Comparison of ENCODE assay signal across 9 mouse cellular contexts in the genomic region with DNA sequence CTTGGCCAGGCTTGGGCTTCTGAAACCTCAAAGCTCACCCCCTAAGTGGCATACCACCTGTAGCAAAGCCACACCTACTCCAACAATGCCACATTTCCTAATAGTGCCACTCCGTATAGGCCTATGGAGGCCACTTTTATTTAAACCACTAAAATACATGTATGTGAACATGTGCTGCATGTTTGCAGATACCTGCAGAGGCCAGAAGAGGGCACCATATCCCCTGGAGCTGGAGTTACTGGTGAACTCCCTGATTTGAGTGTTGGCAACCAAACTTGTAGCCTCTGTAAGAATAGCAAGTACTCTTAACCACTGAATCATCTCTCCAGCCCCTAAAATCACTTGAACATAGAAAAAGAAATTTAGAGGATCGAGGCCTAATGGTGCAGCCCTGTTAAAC. TPM values are rescaled to one million over a fixed set of nuclear protein-coding genes. Genes with fewer than 3 reads are reported as not detected.
DNase-seq lines count a peak whose midpoint lies in the region; ATAC-seq and TF ChIP-seq lines count a peak whose summit lies in the region.
"Had no signal": no experiment of that assay in that cellular context is flagged by ENCODE, and none has a peak within 500 bp of the region (broad histone marks: within the 10 kb centered on the region; RNA-seq: fewer than 3 reads in every experiment).

No protein-coding gene starts in this region.

- DNase-seq in layer of hippocampus, adult 11-12 months (ENCODE audit: low spot score) = peak; percentile 21
- DNase-seq in layer of hippocampus, postnatal 25 days (ENCODE audit: extremely low spot score in 1 of 2, low spot score in 1 of 2) = no peak
- DNase-seq in G1E (ENCODE audit: low spot score) = no peak
- peak; percentile 60 to 67 for DNase-seq in adrenal gland, postnatal 36 days
- DNase-seq in lung, adult 2 months = no peak
- DNase-seq in stomach, postnatal 0 days (ENCODE audit: low spot score) = peak; percentile 46

- peaks cover 99% of the 10 kb centered on the region for H3K36me3 ChIP-seq in G1E (replicated peaks)
- H3K36me3 ChIP-seq in heart, embryonic 12.5 days = peaks cover 87% of the 10 kb centered on the region
- peaks cover 33% of the 10 kb centered on the region for H3K36me3 ChIP-seq in stomach, postnatal 0 days (ENCODE audit: control insufficient read depth, insufficient read depth, low read length)

- no peak overlapping the region for H3K9ac ChIP-seq in heart, embryonic 12.5 days
- no peak overlapping the region for H3K9ac ChIP-seq in stomach, postnatal 0 days (ENCODE audit: low read length)
- H3K9ac ChIP-seq: heart, embryonic 15.5 days had no signal

- peak; percentile 44; the same call in 1 of the 2 replicates for TF ChIP-seq CTCF in G1E (IDR thresholded peaks at IDR 0.05; ENCODE audit: low read depth, low read length)
- TF ChIP-seq CTCF in lung, adult 2 months (IDR thresholded peaks at IDR 0.05; ENCODE audit: insufficient read depth, low read length) = peak; percentile 59
- TF ChIP-seq CTCF in stomach, postnatal 0 days (IDR thresholded peaks at IDR 0.05; ENCODE audit: low read depth) = peak; percentile 80

- H3K27ac ChIP-seq in heart, embryonic 12.5 days (ENCODE audit: poor library complexity, severe bottlenecking) = no peak overlapping the region
- H3K27ac ChIP-seq in stomach, postnatal 0 days (replicated peaks) = no peak overlapping the region
- H3K27ac ChIP-seq: heart, embryonic 15.5 days had no signal

- no peak overlapping the region for H3K4me2 ChIP-seq in heart, embryonic 12.5 days
- no peak overlapping the region for H3K4me2 ChIP-seq in stomach, postnatal 0 days (replicated peaks; ENCODE audit: low read depth)
- H3K4me2 ChIP-seq: heart, embryonic 15.5 days had no signal

- no peak for TF ChIP-seq EP300 in stomach, postnatal 0 days (optimal IDR thresholded peaks at IDR 0.05)

- TF ChIP-seq POLR2A in lung, adult 2 months (IDR thresholded peaks at IDR 0.05; ENCODE audit: borderline replicate concordance, extremely low read depth, low read depth, low read length) = no peak

- H3K4me1 ChIP-seq in G1E (ENCODE audit: insufficient read depth, low read depth, low read length) = no peaks in the 10 kb centered on the region
- no peaks in the 10 kb centered on the region for H3K4me1 ChIP-seq in heart, embryonic 12.5 days (replicated peaks)
- no peaks in the 10 kb centered on the region for H3K4me1 ChIP-seq in lung, adult 2 months (ENCODE audit: control insufficient read depth, insufficient read depth, low read length)
- no peaks in the 10 kb centered on the region for H3K4me1 ChIP-seq in stomach, postnatal 0 days (replicated peaks; ENCODE audit: control insufficient read depth, insufficient read depth)
- H3K4me1 ChIP-seq: heart, embryonic 15.5 days had no signal

- H3K4me3 ChIP-seq in G1E (ENCODE audit: low read depth, low read length) = no peak overlapping the region
- no peak overlapping the region for H3K4me3 ChIP-seq in heart, embryonic 12.5 days
- no peak overlapping the region for H3K4me3 ChIP-seq in lung, adult 2 months (replicated peaks; ENCODE audit: extremely low read depth, low read depth, low read length)
- no peak overlapping the region for H3K4me3 ChIP-seq in stomach, postnatal 0 days (ENCODE audit: low read depth, low read length)
- H3K4me3 ChIP-seq: heart, embryonic 15.5 days had no signal

- ATAC-seq in G1E (ENCODE audit: extremely low read depth, insufficient number of reproducible peaks, low FRiP score, poor library complexity, severe bottlenecking) = 0 out of 2 replicates have a peak, but pooled peaks have one; percentile 15
- 0 out of 2 replicates have a peak, but pooled peaks have one; percentile 42 for ATAC-seq in heart, embryonic 12.5 days (ENCODE audit: insufficient number of reproducible peaks, low FRiP score)
- no peak for ATAC-seq in stomach, postnatal 0 days (ENCODE audit: low FRiP score, low TSS enrichment)

- no peaks in the 10 kb centered on the region for H3K9me3 ChIP-seq in G1E (replicated peaks)
- no peaks in the 10 kb centered on the region for H3K9me3 ChIP-seq in heart, embryonic 12.5 days (replicated peaks)
- H3K9me3 ChIP-seq in stomach, postnatal 0 days (ENCODE audit: control insufficient read depth, low read length) = no peaks in the 10 kb centered on the region
- H3K9me3 ChIP-seq: heart, embryonic 15.5 days had no signal

- WGBS in heart, embryonic 12.5 days = 86% methylated on average over 2 of the region's 2 CpGs
- 85% methylated on average over 2 of the region's 2 CpGs for WGBS in lung, adult 2 months
- WGBS in stomach, postnatal 0 days = 99% methylated on average over 2 of the region's 2 CpGs

- no peaks in the 10 kb centered on the region for H3K27me3 ChIP-seq in G1E (ENCODE audit: insufficient read depth, low read length)
- no peaks in the 10 kb centered on the region for H3K27me3 ChIP-seq in heart, embryonic 12.5 days (replicated peaks)
- no peaks in the 10 kb centered on the region for H3K27me3 ChIP-seq in stomach, postnatal 0 days (ENCODE audit: control insufficient read depth, insufficient read depth, low read length)
- H3K27me3 ChIP-seq: heart, embryonic 15.5 days had no signal

RNA-seq across cellular contexts. Expression of gene Gm29797, which starts 12.5 kb away (rescaled TPM):
- total RNA-seq in layer of hippocampus, postnatal 25 days (2021) = 1 to 10 TPM in 1 of 2 experiments, under 1 TPM in 1; 0.49 to 1.0 TPM
- total RNA-seq in G1E (2014; fragmentation: Nextera tagmentation) (not detected in 2 replicates), G1E (2017) (not detected in 2 replicates)
- 0.12 TPM in 1 of 2 replicates, not detected in the other for polyA plus RNA-seq in G1E (2012)
- under 1 TPM in 1 of 2 experiments, not detected in 1; 0.43 TPM for total RNA-seq in adrenal gland, postnatal 36 days (2021)
- polyA plus RNA-seq in heart, embryonic 12.5 days (2016; fragmentation: Nextera tagmentation; extraction: Ambion mirVana) = not detected in 2 replicates
- polyA plus RNA-seq in lung, adult 2 months (2012; rRNA removed) = not detected in 2 replicates
- not detected in 2 replicates for polyA plus RNA-seq in stomach, postnatal 0 days (2015; fragmentation: Nextera tagmentation; extraction: Ambion mirVana)
- polyA plus RNA-seq: heart, embryonic 15.5 days; neural tube, embryonic 14.5 days had no signal

RNA-seq across cellular contexts. Expression of gene Sox18, which starts 27.1 kb away (rescaled TPM):
- total RNA-seq in layer of hippocampus, postnatal 25 days (2021) = 10 to 100 TPM; 10.6 to 14.8 TPM
- total RNA-seq in G1E (2014; fragmentation: Nextera tagmentation) (not detected in 2 replicates), G1E (2017) (0.05 TPM in 1 of 2 replicates, not detected in the other)
- polyA plus RNA-seq in G1E (2012) = 0.04 TPM in 1 of 2 replicates, not detected in the other
- total RNA-seq in adrenal gland, postnatal 36 days (2021) = 10 to 100 TPM; 21.9 to 34.6 TPM
- polyA plus RNA-seq in heart, embryonic 12.5 days (2016; fragmentation: Nextera tagmentation; extraction: Ambion mirVana) = 24.7 and 26.3 TPM in 2 replicates
- polyA plus RNA-seq in lung, adult 2 months (2012; rRNA removed) = 393 and 460 TPM in 2 replicates
- polyA plus RNA-seq in stomach, postnatal 0 days (2015; fragmentation: Nextera tagmentation; extraction: Ambion mirVana) = 14.0 and 14.1 TPM in 2 replicates

RNA-seq across cellular contexts. Expression of gene Tcea2, which starts 35.7 kb away (rescaled TPM):
- 10 to 100 TPM; 53.7 to 65.7 TPM for total RNA-seq in layer of hippocampus, postnatal 25 days (2021)
- total RNA-seq in G1E (2014; fragmentation: Nextera tagmentation) (not detected in 2 replicates), G1E (2017) (1.2 TPM in 2 replicates)
- 0.28 and 0.32 TPM in 2 replicates for polyA plus RNA-seq in G1E (2012)
- 1 to 10 TPM; 5.8 to 7.0 TPM for total RNA-seq in adrenal gland, postnatal 36 days (2021)
- 13.1 and 15.4 TPM in 2 replicates for polyA plus RNA-seq in heart, embryonic 12.5 days (2016; fragmentation: Nextera tagmentation; extraction: Ambion mirVana)
- 9.9 and 15.7 TPM in 2 replicates for polyA plus RNA-seq in lung, adult 2 months (2012; rRNA removed)
- 12.7 and 13.4 TPM in 2 replicates for polyA plus RNA-seq in stomach, postnatal 0 days (2015; fragmentation: Nextera tagmentation; extraction: Ambion mirVana)

RNA-seq across cellular contexts. Expression of gene Samd10, which starts 45.3 kb away (rescaled TPM):
- 10 to 100 TPM; 11.7 to 14.2 TPM for total RNA-seq in layer of hippocampus, postnatal 25 days (2021)
- total RNA-seq in G1E (2014; fragmentation: Nextera tagmentation) (10.6 and 16.1 TPM in 2 replicates), G1E (2017) (2.5 and 3.1 TPM in 2 replicates)
- 7.6 and 9.7 TPM in 2 replicates for polyA plus RNA-seq in G1E (2012)
- total RNA-seq in adrenal gland, postnatal 36 days (2021) = 10 to 100 TPM; 13.8 to 14.7 TPM
- polyA plus RNA-seq in heart, embryonic 12.5 days (2016; fragmentation: Nextera tagmentation; extraction: Ambion mirVana) = 12.4 and 13.4 TPM in 2 replicates
- polyA plus RNA-seq in lung, adult 2 months (2012; rRNA removed) = 24.1 and 24.5 TPM in 2 replicates
- 22.9 and 26.8 TPM in 2 replicates for polyA plus RNA-seq in stomach, postnatal 0 days (2015; fragmentation: Nextera tagmentation; extraction: Ambion mirVana)

RNA-seq across cellular contexts. Expression of gene Rgs19, which starts 49.4 kb away (rescaled TPM):
- 10 to 100 TPM; 32.2 to 39.5 TPM for total RNA-seq in layer of hippocampus, postnatal 25 days (2021)
- total RNA-seq in G1E (2014; fragmentation: Nextera tagmentation) = 62.5 TPM in 2 replicates
- 49.6 and 52.4 TPM in 2 replicates for total RNA-seq in G1E (2017)
- 52.2 and 65.5 TPM in 2 replicates for polyA plus RNA-seq in G1E (2012)
- total RNA-seq in adrenal gland, postnatal 36 days (2021) = 10 to 100 TPM; 24.7 to 25.6 TPM
- 43.5 and 45.4 TPM in 2 replicates for polyA plus RNA-seq in heart, embryonic 12.5 days (2016; fragmentation: Nextera tagmentation; extraction: Ambion mirVana)
- polyA plus RNA-seq in lung, adult 2 months (2012; rRNA removed) = 77.2 and 82.8 TPM in 2 replicates
- polyA plus RNA-seq in stomach, postnatal 0 days (2015; fragmentation: Nextera tagmentation; extraction: Ambion mirVana) = 20.0 and 24.6 TPM in 2 replicates

Comparison
In these comparisons a context has a peak if more than half of its experiments do, and no peak if none do; other contexts are left out.
1. DNase-seq: peak in layer of hippocampus, adult 11-12 months (single experiment), adrenal gland, postnatal 36 days (2 of 2) and stomach, postnatal 0 days (single experiment); none in layer of hippocampus, postnatal 25 days (0 of 2), G1E (single experiment) and lung, adult 2 months (single experiment).
2. RNA of gene Sox18, which starts 27.1 kb away (polyA plus RNA-seq): 393 to 460 TPM in lung, adult 2 months; 24.7 to 26.3 TPM in heart, embryonic 12.5 days, 14.0 to 14.1 TPM in stomach, postnatal 0 days and 0.04 TPM in G1E; every median in the first group is over 10 times any median in the second.
3. Peak in every context shown above with its lines, with median percentiles within 50 percentile points of each other: CTCF ChIP-seq.